In genomic region chr17:31425827-31426698, GRCm38 (mm10) we compare ENCODE assay signal across 14 mouse cellular contexts. TPM values are rescaled to one million over a fixed set of nuclear protein-coding genes. Genes with fewer than 3 reads are reported as not detected.
DNase-seq lines count a peak whose midpoint lies in the region; ATAC-seq and TF ChIP-seq lines count a peak whose summit lies in the region.
"Had no signal": no experiment of that assay in that cellular context is flagged by ENCODE, and none has a peak within 500 bp of the region (broad histone marks: within the 10 kb centered on the region; RNA-seq: fewer than 3 reads in every experiment).

No protein-coding gene starts in this region.

- H3K27ac ChIP-seq in forebrain, embryonic 10.5 days = 0 out of 2 replicates have a peak overlapping the region, but pooled peaks have one; percentile 44
- no peak overlapping the region; the same call in 1 of the 2 replicates for H3K27ac ChIP-seq in forebrain, postnatal 0 days (ENCODE audit: low read depth, low read length)
- no peak overlapping the region for H3K27ac ChIP-seq in intestine, postnatal 0 days (ENCODE audit: low read depth, low read length)
- H3K27ac ChIP-seq in intestine, embryonic 15.5 days = no peak overlapping the region
- H3K27ac ChIP-seq in stomach, embryonic 16.5 days (ENCODE audit: low read length) = 0 out of 2 replicates have a peak overlapping the region, but pooled peaks have one; percentile 25
- no peak overlapping the region for H3K27ac ChIP-seq in stomach, postnatal 0 days (replicated peaks)
- H3K27ac ChIP-seq: limb, embryonic 12.5 days had no signal

- peaks cover 15% of the 10 kb centered on the region for H3K36me3 ChIP-seq in forebrain, embryonic 10.5 days (replicated peaks)
- H3K36me3 ChIP-seq in forebrain, postnatal 0 days (ENCODE audit: insufficient read depth) = peaks cover 18% of the 10 kb centered on the region
- peaks cover 15% of the 10 kb centered on the region for H3K36me3 ChIP-seq in intestine, postnatal 0 days (ENCODE audit: control insufficient read depth, insufficient read depth)
- 0 out of 2 replicates have a peak, but pooled peaks cover 7% of the 10 kb centered on the region for H3K36me3 ChIP-seq in intestine, embryonic 15.5 days
- H3K36me3 ChIP-seq in stomach, embryonic 16.5 days (ENCODE audit: control insufficient read depth, insufficient read depth, low read length) = peaks cover 18% of the 10 kb centered on the region
- no peaks in the 10 kb centered on the region for H3K36me3 ChIP-seq in stomach, postnatal 0 days (ENCODE audit: control insufficient read depth, insufficient read depth, low read length)

- no peaks in the 10 kb centered on the region for H3K27me3 ChIP-seq in forebrain, embryonic 10.5 days (ENCODE audit: poor library complexity, severe bottlenecking)
- no peaks in the 10 kb centered on the region for H3K27me3 ChIP-seq in forebrain, postnatal 0 days (ENCODE audit: insufficient read depth, low read length)
- H3K27me3 ChIP-seq in intestine, postnatal 0 days (replicated peaks; ENCODE audit: control insufficient read depth, insufficient read depth, low read length) = no peaks in the 10 kb centered on the region
- no peaks in the 10 kb centered on the region for H3K27me3 ChIP-seq in intestine, embryonic 15.5 days (replicated peaks)
- no peaks in the 10 kb centered on the region for H3K27me3 ChIP-seq in stomach, embryonic 16.5 days (ENCODE audit: control insufficient read depth, insufficient read depth, low read length)
- no peaks in the 10 kb centered on the region for H3K27me3 ChIP-seq in stomach, postnatal 0 days (ENCODE audit: control insufficient read depth, insufficient read depth, low read length)
- H3K27me3 ChIP-seq: limb, embryonic 12.5 days had no signal

- peaks cover 12% of the 10 kb centered on the region for H3K9me3 ChIP-seq in forebrain, embryonic 10.5 days
- peaks cover 3% of the 10 kb centered on the region; the same call in 1 of the 2 replicates for H3K9me3 ChIP-seq in forebrain, postnatal 0 days (ENCODE audit: low read length)
- H3K9me3 ChIP-seq in intestine, postnatal 0 days (ENCODE audit: control insufficient read depth) = 0 out of 2 replicates have a peak, but pooled peaks cover 7% of the 10 kb centered on the region
- no peaks in the 10 kb centered on the region for H3K9me3 ChIP-seq in intestine, embryonic 15.5 days
- H3K9me3 ChIP-seq in stomach, embryonic 16.5 days (replicated peaks; ENCODE audit: control insufficient read depth, low read length) = no peaks in the 10 kb centered on the region; the same call in 1 of the 2 replicates
- no peaks in the 10 kb centered on the region for H3K9me3 ChIP-seq in stomach, postnatal 0 days (ENCODE audit: control insufficient read depth, low read length)

- WGBS in forebrain, embryonic 10.5 days = 79% methylated on average over 13 of the region's 13 CpGs
- 53% methylated on average over 13 of the region's 13 CpGs for WGBS in forebrain, postnatal 0 days
- WGBS in intestine, postnatal 0 days = 73% methylated on average over 13 of the region's 13 CpGs
- 63% methylated on average over 13 of the region's 13 CpGs for WGBS in intestine, embryonic 15.5 days
- WGBS in stomach, embryonic 16.5 days = 69% methylated on average over 13 of the region's 13 CpGs
- 73% methylated on average over 13 of the region's 13 CpGs for WGBS in stomach, postnatal 0 days

- H3K9ac ChIP-seq in forebrain, postnatal 0 days = no peak overlapping the region
- H3K9ac ChIP-seq in intestine, postnatal 0 days (ENCODE audit: low read depth, low read length) = 0 out of 2 replicates have a peak overlapping the region, but pooled peaks have one; percentile 22
- no peak overlapping the region for H3K9ac ChIP-seq in intestine, embryonic 15.5 days
- no peak overlapping the region for H3K9ac ChIP-seq in stomach, embryonic 16.5 days (ENCODE audit: low read length)
- no peak overlapping the region for H3K9ac ChIP-seq in stomach, postnatal 0 days (ENCODE audit: low read length)
- H3K9ac ChIP-seq: limb, embryonic 12.5 days had no signal

- no peak overlapping the region for H3K4me2 ChIP-seq in forebrain, postnatal 0 days (ENCODE audit: low read depth)
- H3K4me2 ChIP-seq in intestine, postnatal 0 days (replicated peaks; ENCODE audit: low read depth) = no peak overlapping the region
- H3K4me2 ChIP-seq in intestine, embryonic 15.5 days (replicated peaks) = no peak overlapping the region
- no peak overlapping the region for H3K4me2 ChIP-seq in stomach, embryonic 16.5 days (ENCODE audit: low read depth, low read length)
- H3K4me2 ChIP-seq in stomach, postnatal 0 days (replicated peaks; ENCODE audit: low read depth) = no peak overlapping the region
- H3K4me2 ChIP-seq: limb, embryonic 12.5 days had no signal

- H3K4me1 ChIP-seq in forebrain, embryonic 10.5 days = peaks cover 57% of the 10 kb centered on the region
- H3K4me1 ChIP-seq in forebrain, postnatal 0 days (ENCODE audit: insufficient read depth) = no peaks in the 10 kb centered on the region
- peaks cover 7% of the 10 kb centered on the region; the same call in 1 of the 2 replicates for H3K4me1 ChIP-seq in intestine, postnatal 0 days (replicated peaks; ENCODE audit: control insufficient read depth, insufficient read depth, low read length)
- H3K4me1 ChIP-seq in intestine, embryonic 15.5 days (replicated peaks) = peaks cover 27% of the 10 kb centered on the region
- peaks cover 4% of the 10 kb centered on the region; the same call in 1 of the 2 replicates for H3K4me1 ChIP-seq in stomach, embryonic 16.5 days (ENCODE audit: control insufficient read depth, insufficient read depth, low read length)
- no peaks in the 10 kb centered on the region for H3K4me1 ChIP-seq in stomach, postnatal 0 days (replicated peaks; ENCODE audit: control insufficient read depth, insufficient read depth)

- no peak for DNase-seq in forebrain, embryonic 10.5 days (ENCODE audit: extremely low spot score, low spot score)
- no peak for DNase-seq in forebrain, postnatal 0 days
- no peak for DNase-seq in stomach, postnatal 0 days (ENCODE audit: low spot score)
- no peak for DNase-seq in gastrocnemius, postnatal 10 days
- no peak for DNase-seq in embryo, embryonic 11 days
- DNase-seq: adrenal gland, adult 2 months; gastrocnemius, postnatal 36 days; kidney, postnatal 10 days; retina, postnatal 1 day; thymus, adult 2 months had no signal

- no peak; the same call in 1 of the 2 replicates for ATAC-seq in forebrain, postnatal 0 days
- no peak for ATAC-seq in intestine, postnatal 0 days
- no peak for ATAC-seq in intestine, embryonic 15.5 days
- ATAC-seq in stomach, embryonic 16.5 days (ENCODE audit: insufficient read depth, low FRiP score) = no peak
- ATAC-seq in stomach, postnatal 0 days (ENCODE audit: low FRiP score, low TSS enrichment) = no peak

- no peak for TF ChIP-seq CTCF in forebrain, postnatal 0 days (IDR thresholded peaks at IDR 0.05; ENCODE audit: low read depth)
- TF ChIP-seq CTCF in intestine, postnatal 0 days (IDR thresholded peaks at IDR 0.05; ENCODE audit: low read depth) = no peak
- no peak for TF ChIP-seq CTCF in stomach, postnatal 0 days (IDR thresholded peaks at IDR 0.05; ENCODE audit: low read depth)

- no peak overlapping the region for H3K4me3 ChIP-seq in forebrain, embryonic 10.5 days
- no peak overlapping the region for H3K4me3 ChIP-seq in forebrain, postnatal 0 days (ENCODE audit: low read depth, low read length)
- no peak overlapping the region for H3K4me3 ChIP-seq in intestine, postnatal 0 days (ENCODE audit: low read depth, low read length)
- no peak overlapping the region for H3K4me3 ChIP-seq in intestine, embryonic 15.5 days (replicated peaks)
- no peak overlapping the region for H3K4me3 ChIP-seq in stomach, embryonic 16.5 days (replicated peaks; ENCODE audit: low read length)
- H3K4me3 ChIP-seq in stomach, postnatal 0 days (ENCODE audit: low read depth, low read length) = no peak overlapping the region
- H3K4me3 ChIP-seq: limb, embryonic 12.5 days had no signal

- no peak for TF ChIP-seq EP300 in stomach, postnatal 0 days (optimal IDR thresholded peaks at IDR 0.05)

RNA-seq across cellular contexts. Expression of gene Pde9a, which starts 40.1 kb away (rescaled TPM):
- polyA plus RNA-seq in forebrain, embryonic 10.5 days (2016; fragmentation: Nextera tagmentation; extraction: Ambion mirVana) = 16.6 and 16.8 TPM in 2 replicates
- total RNA-seq in forebrain, postnatal 0 days (2014; rRNA removed) = 40.4 and 43.9 TPM in 2 replicates
- polyA plus RNA-seq in forebrain, postnatal 0 days (2015; fragmentation: Nextera tagmentation; extraction: Ambion mirVana) = 35.5 and 43.6 TPM in 2 replicates
- polyA plus RNA-seq in intestine, postnatal 0 days (2015; fragmentation: Nextera tagmentation; extraction: Ambion mirVana) = 58.8 and 59.8 TPM in 2 replicates
- polyA plus RNA-seq in intestine, embryonic 15.5 days (2015; fragmentation: Nextera tagmentation; extraction: Ambion mirVana) = 52.0 and 55.3 TPM in 2 replicates
- 28.0 and 31.1 TPM in 2 replicates for polyA plus RNA-seq in stomach, embryonic 16.5 days (2015; fragmentation: Nextera tagmentation; extraction: Ambion mirVana)
- 11.6 and 12.1 TPM in 2 replicates for polyA plus RNA-seq in stomach, postnatal 0 days (2015; fragmentation: Nextera tagmentation; extraction: Ambion mirVana)
- 1 to 10 TPM; 4.7 to 5.8 TPM for total RNA-seq in gastrocnemius, postnatal 10 days (2021)

Comparison
In these comparisons a context has a peak if more than half of its experiments do, and no peak if none do; other contexts are left out.
1. H3K27ac ChIP-seq: peak in forebrain, embryonic 10.5 days (single experiment) and stomach, embryonic 16.5 days (single experiment); none in forebrain, postnatal 0 days (single experiment), intestine, postnatal 0 days (single experiment), intestine, embryonic 15.5 days (single experiment) and stomach, postnatal 0 days (single experiment).